Mouse (Mus musculus) left cerebral cortex, postnatal 14 days (tissue): ENCODE results near the gene Tnfaip8l2. TPM values are rescaled to one million over a fixed set of nuclear protein-coding genes. Genes with fewer than 3 reads are reported as not detected.

Experiments used
- DNase-seq, 2 experiments: peaks; one replicate each; pipeline ENCODE4 v3.0.0; 2021 to 2022; ENCODE audit warnings: low spot score in 2 of 2, mixed read lengths in 1 of 2
- intact Hi-C: fragments of 180-260 bp; cut with DNase I; formaldehyde crosslinking; loops from one replicate; pipeline ENCODE4 v1.15.1; 2025
- long read RNA-seq, 2 experiments: library from polyadenylated mRNA; stranded (forward); transcript quantifications; one replicate each; pipeline ENCODE4 v2.0.0; 2021
- total RNA-seq, 2 experiments: library from RNA; stranded (reverse); gene quantifications; 2 replicates each; pipeline ENCODE4 v1.2.3; 2021

Gene Tnfaip8l2
- total RNA-seq, result 1 to 10 TPM; 1.8 to 3.1 TPM
- long read RNA-seq, experiment 1, partial matches to known transcripts, result 0 of 4 reads
- long read RNA-seq, experiment 1, other reads (novel, unspliced or antisense), result 0 of 4 reads
- long read RNA-seq, experiment 2, partial matches to known transcripts, result 0 of 2 reads
- long read RNA-seq, experiment 2, other reads (novel, unspliced or antisense), result 0 of 2 reads

DNA sequence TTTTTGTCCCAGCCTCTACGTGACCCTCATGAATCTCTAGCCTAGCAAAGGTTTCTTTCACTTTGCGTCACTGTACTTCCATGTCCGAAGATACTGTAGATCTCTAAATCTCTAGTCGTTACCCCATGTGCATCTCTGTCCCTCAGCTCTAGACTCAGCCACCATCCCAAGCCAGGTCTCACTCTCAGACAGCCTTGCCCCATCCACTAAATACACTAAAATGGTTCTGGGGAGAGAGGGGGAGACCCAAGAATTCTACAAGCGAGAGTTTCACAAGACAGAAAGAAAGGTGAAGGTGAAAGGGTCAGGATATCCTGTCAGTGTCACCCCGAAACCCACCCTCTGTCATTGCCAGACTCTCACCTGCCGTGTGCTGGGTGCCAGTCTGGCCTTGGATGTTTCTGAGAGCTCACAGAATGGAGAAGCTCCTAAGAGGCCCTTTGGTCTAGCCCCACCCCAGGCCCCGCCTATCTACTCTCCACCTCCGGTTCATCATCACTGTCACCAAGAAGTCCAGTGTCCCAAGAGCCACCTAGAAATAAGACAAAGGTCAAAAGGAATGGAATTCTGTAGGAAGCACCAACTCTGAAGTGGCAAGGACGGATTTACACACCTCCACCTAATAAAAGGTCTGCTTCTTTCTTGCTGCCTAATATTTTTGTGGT is at the start of gene Tnfaip8l2:
Tnfaip8l2 (minus strand) TSS at position 409 of the 665 bp plus-strand sequence.
- DNase-seq, result no peak
- intact Hi-C loops, result loop anchor here (2.0 to 5.0 kb wide), 2 partner anchors 75 to 120 kb away; partner anchors contain the start of gene Gabpb2

DNA sequence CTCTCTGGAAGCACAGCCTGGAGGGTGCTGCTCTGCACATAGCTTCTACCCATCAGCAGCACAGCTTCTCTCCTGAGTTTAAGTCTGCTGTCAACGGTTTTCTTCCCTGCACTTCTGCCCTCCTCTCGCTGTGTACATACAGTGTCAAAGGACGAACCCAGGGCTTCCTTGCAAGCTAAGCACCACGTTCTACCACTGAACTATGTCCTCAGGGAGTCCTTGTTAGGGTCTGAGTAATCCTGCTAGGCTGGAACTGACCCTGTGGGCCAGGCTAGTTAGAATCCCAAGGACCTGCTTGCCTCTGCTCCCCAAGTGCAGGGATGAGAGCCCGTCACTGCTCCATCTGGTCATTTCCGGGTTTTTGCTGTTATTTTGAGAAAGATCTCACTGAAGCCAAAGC is 44.7 kb upstream of the Tnfaip8l2 start:
- intact Hi-C loops, result no loop called here
- no peak for DNase-seq

DNA sequence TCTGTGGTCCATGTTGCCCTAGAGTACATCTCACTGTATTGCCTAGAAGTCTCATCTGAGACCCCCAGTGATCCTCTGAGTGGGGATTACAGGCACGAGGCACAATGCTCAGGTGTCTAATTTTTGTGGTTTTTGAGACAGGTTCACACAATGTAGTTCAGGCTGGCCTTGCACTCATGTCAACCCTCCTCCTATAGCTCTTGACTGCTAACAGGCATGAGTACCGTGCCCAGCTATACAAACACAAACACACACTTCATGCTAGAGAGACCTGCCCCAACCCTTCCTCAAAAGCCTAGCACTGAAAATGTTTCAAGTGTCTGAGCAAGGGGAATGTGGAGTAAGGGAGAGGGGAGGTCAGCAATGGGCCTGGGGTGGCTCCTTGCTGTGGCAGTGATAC is 43.9 kb upstream of the Tnfaip8l2 start:
- intact Hi-C loops, result no loop called here
- no peak for DNase-seq

GRCm38 (mm10) chr3:95184796-95185577 is 42.8 kb upstream of the Tnfaip8l2 start:
- intact Hi-C loops, result no loop called here
- DNase-seq, result no peak

- intact Hi-C loops, result no loop called here
- no peak for DNase-seq
These were observed 39.7 kb upstream of the Tnfaip8l2 start for GRCm38 (mm10) chr3:95181841-95182240.

GRCm38 (mm10) chr3:95179890-95180289 is 37.7 kb upstream of the Tnfaip8l2 start:
- no peak for DNase-seq
- intact Hi-C loops, result no loop called here

DNA sequence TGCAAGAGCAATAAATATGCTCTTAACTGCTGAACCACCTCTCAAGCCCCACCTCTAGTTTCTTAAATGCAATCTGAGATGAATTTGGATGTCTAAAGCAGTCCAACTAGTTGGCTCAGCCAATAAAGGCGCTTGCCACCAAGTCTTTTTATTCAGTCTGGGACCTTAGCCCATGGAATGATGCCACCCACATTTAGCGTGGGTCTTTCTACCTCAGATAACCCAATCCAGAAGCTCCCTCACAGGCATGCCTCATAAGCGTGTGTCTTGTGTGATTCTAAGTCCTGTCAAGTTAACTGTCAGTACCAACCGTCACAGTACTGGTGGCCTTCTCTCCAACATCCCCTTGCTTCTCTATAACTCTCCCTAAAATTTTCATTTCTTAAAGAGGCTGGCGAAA is 36.8 kb upstream of the Tnfaip8l2 start:
- intact Hi-C loops, result no loop called here
- DNase-seq, result peak in 1 of 2 experiments; percentile 53

DNA sequence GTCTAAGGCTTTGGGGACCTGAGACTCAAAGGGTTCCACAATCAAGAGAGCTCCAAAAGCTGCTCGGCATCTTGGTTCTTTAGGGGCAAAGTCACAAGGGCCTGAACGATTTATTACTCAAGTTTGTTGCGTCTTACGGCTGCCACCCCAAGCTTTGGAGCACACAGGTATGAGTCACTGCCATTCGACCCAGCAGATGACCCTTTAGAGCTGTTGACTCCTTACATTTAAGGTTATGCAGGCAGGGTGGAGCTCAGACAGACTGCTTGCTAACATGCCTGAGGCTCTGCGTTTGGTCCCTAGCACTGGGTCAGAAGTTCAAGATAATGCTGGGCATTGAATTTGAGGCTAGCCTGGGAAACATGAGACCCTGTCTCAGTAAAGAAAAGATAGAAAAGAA is 35.4 kb upstream of the Tnfaip8l2 start:
- no peak for DNase-seq
- intact Hi-C loops, result no loop called here

GRCm38 (mm10) chr3:95176500-95176899 is 34.3 kb upstream of the Tnfaip8l2 start:
- intact Hi-C loops, result no loop called here
- DNase-seq, result no peak

DNA sequence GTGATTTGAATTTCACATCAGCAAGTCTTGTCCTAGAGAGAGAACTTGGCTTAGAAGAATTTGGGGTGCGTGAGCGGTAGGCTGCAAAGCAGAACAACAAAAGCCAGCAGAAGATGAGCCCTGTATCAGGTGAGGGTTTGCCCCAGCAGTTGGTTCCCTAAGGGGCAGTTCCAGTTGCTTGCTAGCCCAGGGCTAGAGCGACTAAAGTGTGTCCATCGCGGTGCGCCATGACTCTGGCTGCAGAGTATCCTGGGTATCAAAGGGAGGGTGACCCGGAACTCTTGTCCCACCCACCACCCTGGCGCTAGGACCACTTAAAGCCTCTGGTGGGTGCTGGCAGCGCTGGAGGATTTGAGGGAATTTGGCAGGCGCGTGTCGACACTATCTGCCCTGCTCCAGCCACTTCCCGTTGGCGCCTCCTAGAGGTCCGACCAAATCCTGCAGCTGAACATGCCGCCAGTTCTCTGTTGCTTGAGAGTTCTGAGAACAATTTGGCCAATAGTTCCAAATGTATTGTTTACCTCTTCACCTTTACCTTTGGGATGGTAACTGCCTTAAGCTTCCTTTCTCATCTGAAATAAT is 31.9 kb upstream of the Tnfaip8l2 start:
- intact Hi-C loops, result no loop called here
- DNase-seq, result peak; percentile 76 to 79

DNA sequence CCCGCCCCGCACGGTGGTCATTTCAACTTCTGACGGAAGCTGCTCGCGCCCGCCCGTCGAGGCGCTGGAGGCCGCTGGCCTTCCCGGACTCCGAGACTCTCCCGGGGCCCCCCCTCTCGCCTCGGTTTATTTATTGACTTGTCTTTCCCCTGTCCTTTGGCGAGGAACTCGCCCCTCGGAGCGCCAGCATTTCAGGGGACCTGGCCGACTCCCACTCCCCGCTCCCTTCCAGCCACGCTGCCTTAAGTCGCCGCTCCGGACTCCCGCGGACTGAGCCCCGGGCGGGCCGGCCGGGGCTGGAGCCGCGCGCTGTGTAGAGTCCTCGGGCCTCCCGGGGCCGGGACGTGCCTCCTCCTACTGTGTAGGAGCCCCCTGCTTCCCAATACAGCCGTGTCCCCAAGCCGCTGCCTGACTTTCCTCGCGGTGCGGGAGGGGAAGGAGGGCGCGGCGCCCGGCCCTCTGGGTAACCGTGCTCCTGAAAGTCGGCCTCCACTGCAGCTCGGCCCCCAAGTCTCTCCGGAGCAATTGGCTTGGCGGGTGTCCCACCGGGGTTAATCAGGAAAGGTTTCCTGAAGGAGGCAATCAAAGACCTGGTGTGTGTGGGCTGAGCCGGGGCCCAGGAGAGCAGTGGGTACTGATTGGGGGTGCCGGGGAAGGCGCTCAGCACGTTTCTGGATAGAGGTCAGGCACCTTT is 31.2 kb upstream of the Tnfaip8l2 start:
- DNase-seq, result no peak
- intact Hi-C loops, result no loop called here

- no peak for DNase-seq
- intact Hi-C loops, result no loop called here
These were observed 30.5 kb upstream of the Tnfaip8l2 start for GRCm38 (mm10) chr3:95172526-95173255.

GRCm38 (mm10) chr3:95171105-95171504 is 28.9 kb upstream of the Tnfaip8l2 start:
- intact Hi-C loops, result no loop called here
- DNase-seq, result no peak

DNA sequence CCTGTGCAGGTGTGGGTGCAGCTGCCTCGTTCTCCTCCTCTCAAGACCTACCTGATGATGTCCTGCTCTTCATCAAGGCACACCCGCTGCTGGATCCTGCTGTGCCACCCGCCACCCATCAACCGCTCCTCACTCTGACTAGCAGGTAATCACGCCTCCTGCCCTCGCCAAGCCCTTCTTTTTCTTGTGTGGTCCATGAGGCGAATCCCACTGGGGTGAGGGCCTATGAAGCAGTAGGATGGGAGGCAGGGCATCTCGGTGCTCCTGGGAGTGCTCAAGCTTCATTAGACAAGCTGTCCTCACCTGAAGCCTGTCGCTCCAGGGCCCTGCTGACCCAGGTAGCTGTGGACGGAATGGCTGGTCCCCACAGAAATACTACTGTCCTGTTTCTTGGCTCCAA is 27.8 kb upstream of the Tnfaip8l2 start:
- DNase-seq, result no peak
- intact Hi-C loops, result no loop called here

DNA sequence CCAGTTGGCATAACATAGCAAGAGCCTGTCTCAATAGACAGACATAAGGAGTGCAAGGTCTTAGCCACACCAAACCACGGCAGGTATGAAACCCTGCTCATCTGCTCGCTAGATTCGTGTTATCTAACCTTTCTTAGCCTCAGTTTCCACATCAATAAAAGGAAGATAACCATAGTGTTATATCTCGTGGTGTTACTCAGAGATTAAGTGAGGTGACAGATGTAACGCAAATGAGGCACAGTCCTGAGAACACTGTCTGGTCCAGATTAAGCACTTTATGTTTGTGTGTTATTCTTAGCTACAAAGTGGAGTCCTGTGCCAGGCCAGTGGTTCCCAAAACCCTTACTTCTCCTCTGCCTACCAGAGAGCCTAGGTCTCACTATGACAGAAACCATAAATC is 22.7 kb upstream of the Tnfaip8l2 start:
- DNase-seq, result no peak
- intact Hi-C loops, result loop anchor here (5.0 kb wide), 1 partner anchor 52 kb away; the partner anchor contains the start of gene Gabpb2

GRCm38 (mm10) chr3:95164256-95164550 is 22.0 kb upstream of the Tnfaip8l2 start:
- intact Hi-C loops, result loop anchor here (5.0 kb wide), 1 partner anchor 53 kb away; the partner anchor contains the start of gene Gabpb2
- no peak for DNase-seq

- no peak for DNase-seq
- intact Hi-C loops, result loop anchor here (5.0 kb wide), 1 partner anchor 54 kb away; the partner anchor contains the start of gene Gabpb2
These were observed 21.5 kb upstream of the Tnfaip8l2 start for GRCm38 (mm10) chr3:95163419-95164255.

GRCm38 (mm10) chr3:95162345-95162628 is 20.1 kb upstream of the Tnfaip8l2 start:
- intact Hi-C loops, result loop anchor here (5.0 kb wide), 1 partner anchor 55 kb away; the partner anchor contains the start of gene Gabpb2
- no peak for DNase-seq
